Mouse (Mus musculus): ENCODE data around the gene Acpp. TPM values are rescaled to one million over a fixed set of nuclear protein-coding genes. Genes with fewer than 3 reads are reported as not detected.

Gene Acpp
- polyA plus RNA-seq, 1 experiment from 2014 or later: 0.56 TPM

- Histone ChIP-seq H3K9me3 (ENCODE audit: control insufficient read depth, low read length) (no peaks in the 10 kb centered on the region), H3K4me2 (ENCODE audit: low read depth, low read length) (no peak overlapping the region), H3K27ac (ENCODE audit: low read depth, low read length) (no peak overlapping the region), H3K4me1 (ENCODE audit: control insufficient read depth, insufficient read depth, low read length) (no peaks in the 10 kb centered on the region), H3K9ac (replicated peaks; ENCODE audit: low read depth, low read length) (no peak overlapping the region), H3K27me3 (ENCODE audit: control insufficient read depth, insufficient read depth, low read length) (no peaks in the 10 kb centered on the region), H3K4me3 (ENCODE audit: low read depth, low read length) (no peak overlapping the region), H3K36me3 (ENCODE audit: control insufficient read depth, insufficient read depth, low read length) (no peaks in the 10 kb centered on the region)
- WGBS: 90% methylated on average over 4 of the region's 4 CpGs
- ATAC-seq (ENCODE audit: low read depth): no peak
These were observed 22.8 kb upstream of the Acpp start for GRCm38 (mm10) chr9:104360389-104360788.

DNA sequence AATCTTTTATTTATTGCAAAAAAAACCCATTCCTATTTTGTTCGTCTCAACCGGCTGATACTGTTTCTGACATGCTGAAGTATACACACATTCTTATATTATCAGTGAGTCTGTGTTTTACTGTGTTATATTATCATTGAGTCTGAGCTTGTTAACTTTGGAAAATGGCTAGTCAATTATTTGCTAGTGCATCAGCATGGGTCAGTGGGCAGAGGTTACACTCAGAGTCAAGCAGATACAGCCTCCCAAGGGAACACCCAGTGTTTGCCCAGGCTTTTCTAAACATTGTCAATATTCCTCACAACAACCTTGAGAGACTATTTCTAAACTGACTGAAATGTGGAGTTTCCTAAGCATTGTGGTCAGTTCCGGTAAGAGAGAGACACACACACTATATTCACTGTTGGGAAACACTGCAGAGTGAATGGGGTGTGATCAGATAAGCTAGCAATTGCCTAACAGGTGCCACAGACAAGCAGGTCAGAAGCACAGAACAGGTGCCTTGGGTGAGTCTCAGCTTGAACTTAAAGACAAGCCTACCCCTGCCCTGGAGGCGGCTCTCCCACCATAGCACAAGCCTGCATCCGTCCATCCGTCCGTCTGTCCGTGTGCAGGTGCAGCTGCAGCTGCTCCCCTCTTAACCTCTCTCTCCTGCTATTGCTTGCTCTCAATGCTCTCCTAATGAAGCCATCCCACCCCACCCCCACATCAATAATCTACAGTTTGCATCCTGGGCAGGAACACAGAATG, 18.1 kb upstream of the Acpp start:
- Histone ChIP-seq H3K9me3 (ENCODE audit: control insufficient read depth, low read length) (no peaks in the 10 kb centered on the region), H3K4me2 (ENCODE audit: low read depth, low read length) (no peak overlapping the region), H3K27me3 (ENCODE audit: control insufficient read depth, insufficient read depth, low read length) (no peaks in the 10 kb centered on the region), H3K36me3 (ENCODE audit: control insufficient read depth, insufficient read depth, low read length) (no peaks in the 10 kb centered on the region), H3K4me1 (ENCODE audit: control insufficient read depth, insufficient read depth, low read length) (no peaks in the 10 kb centered on the region), H3K9ac (replicated peaks; ENCODE audit: low read depth, low read length) (no peak overlapping the region), H3K4me3 (ENCODE audit: low read depth, low read length) (no peak overlapping the region), H3K27ac (ENCODE audit: low read depth, low read length) (no peak overlapping the region)
- 78% methylated on average over 8 of the region's 8 CpGs for WGBS
- ATAC-seq (ENCODE audit: low read depth): no peak

DNA sequence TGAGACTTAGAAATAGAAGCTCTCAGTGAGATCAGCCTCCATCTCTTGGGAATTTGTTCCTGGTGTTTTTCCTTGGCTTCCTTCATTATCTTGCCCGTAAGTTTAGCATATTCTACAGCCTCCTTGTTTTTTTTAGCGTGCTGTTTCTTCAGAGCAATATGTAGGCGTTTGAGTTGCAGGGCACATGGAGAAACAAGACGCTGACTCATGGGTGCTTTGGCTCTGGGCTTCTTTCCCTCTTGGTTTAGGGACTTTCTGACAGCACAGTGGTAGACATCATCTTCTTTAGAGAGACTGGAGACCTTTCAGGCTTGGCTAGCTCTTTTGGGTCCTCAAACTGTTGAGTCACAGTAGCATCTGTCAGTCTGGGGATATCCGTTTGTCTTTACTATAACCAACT, 6.6 kb upstream of the Acpp start:
- Histone ChIP-seq H3K36me3 (ENCODE audit: control insufficient read depth, insufficient read depth, low read length) (no peaks in the 10 kb centered on the region), H3K4me3 (ENCODE audit: low read depth, low read length) (no peak overlapping the region), H3K4me1 (ENCODE audit: control insufficient read depth, insufficient read depth, low read length) (no peaks in the 10 kb centered on the region), H3K27ac (ENCODE audit: low read depth, low read length) (no peak overlapping the region), H3K27me3 (ENCODE audit: control insufficient read depth, insufficient read depth, low read length) (no peaks in the 10 kb centered on the region), H3K9ac (replicated peaks; ENCODE audit: low read depth, low read length) (no peak overlapping the region), H3K9me3 (ENCODE audit: control insufficient read depth, low read length) (no peaks in the 10 kb centered on the region), H3K4me2 (ENCODE audit: low read depth, low read length) (no peak overlapping the region)
- 85% methylated on average over 5 of the region's 5 CpGs for WGBS
- no peak for ATAC-seq (ENCODE audit: low read depth)

DNA sequence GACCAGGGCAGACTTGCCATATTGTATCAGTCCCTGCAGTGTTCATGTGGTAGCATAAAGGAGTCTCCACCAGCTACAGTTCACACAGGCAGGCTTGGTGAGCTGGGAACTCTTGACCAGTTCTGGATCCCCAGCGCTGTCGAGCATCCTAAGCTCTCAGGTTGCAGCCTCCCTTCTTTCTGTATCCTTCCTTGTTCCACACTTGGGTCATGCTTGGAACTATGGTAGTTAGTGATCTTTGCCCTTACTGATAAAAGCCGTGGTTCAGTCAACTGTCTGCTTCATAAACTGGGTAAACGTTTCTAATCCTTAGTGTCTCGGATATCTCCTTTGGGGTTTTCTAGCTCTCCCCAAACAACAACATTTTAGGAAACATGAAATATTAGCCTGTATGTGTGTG, 1.9 kb upstream of the Acpp start:
- Histone ChIP-seq H3K27me3 (ENCODE audit: control insufficient read depth, insufficient read depth, low read length) (no peaks in the 10 kb centered on the region), H3K4me3 (ENCODE audit: low read depth, low read length) (no peak overlapping the region), H3K36me3 (ENCODE audit: control insufficient read depth, insufficient read depth, low read length) (no peaks in the 10 kb centered on the region), H3K27ac (ENCODE audit: low read depth, low read length) (no peak overlapping the region), H3K4me1 (ENCODE audit: control insufficient read depth, insufficient read depth, low read length) (no peaks in the 10 kb centered on the region), H3K9ac (replicated peaks; ENCODE audit: low read depth, low read length) (no peak overlapping the region), H3K4me2 (ENCODE audit: low read depth, low read length) (no peak overlapping the region), H3K9me3 (ENCODE audit: control insufficient read depth, low read length) (no peaks in the 10 kb centered on the region)
- no peak for ATAC-seq (ENCODE audit: low read depth)
- 88% methylated on average over 5 of the region's 5 CpGs for WGBS

DNA sequence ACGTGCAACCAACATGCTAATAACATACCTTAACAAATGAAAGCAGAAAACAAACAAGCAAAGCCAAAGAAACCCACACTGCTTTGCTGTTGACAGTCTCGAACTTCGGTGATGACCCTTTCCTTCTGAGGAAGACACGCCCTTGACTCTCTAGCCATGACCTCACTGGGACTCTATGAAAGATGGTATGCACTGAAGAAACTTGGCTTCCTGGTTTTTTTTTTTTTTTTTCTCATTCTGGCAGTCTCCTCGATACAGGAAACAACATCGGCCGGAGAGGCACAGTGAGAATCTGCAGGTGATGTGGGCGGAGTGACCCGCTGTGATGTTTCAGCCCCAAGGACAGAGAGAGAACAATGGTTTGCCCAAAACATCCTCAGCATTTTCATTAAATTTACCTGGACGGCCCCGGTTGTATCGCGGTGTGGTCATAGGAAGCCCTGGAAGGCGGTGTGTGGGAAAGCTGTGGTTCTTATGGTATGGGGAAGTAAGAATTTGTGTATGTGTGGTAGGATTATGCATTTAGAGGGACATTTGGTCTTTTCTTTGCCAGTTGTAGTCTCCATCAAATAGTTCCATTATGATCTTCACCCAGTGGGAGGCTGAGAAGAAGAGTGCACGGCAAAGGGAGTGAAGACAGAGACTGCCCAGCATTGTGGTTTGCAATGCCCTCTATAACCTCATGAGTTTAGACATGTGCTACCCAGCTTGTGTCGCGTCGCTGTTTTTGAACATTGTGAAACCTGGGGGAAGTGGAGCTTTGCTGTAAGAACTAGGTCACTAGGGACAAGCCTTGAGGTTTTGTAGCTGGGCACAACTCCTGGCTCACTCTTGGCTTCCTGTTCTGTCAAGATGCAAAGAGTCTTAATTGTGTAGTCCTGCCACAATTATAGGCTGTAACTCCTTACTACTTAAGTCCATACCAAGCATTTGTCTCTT, 1.2 kb upstream of the Acpp start:
- H3K27ac ChIP-seq (ENCODE audit: low read depth, low read length): no peak overlapping the region
- 86% methylated on average over 18 of the region's 18 CpGs for WGBS
- H3K4me2 ChIP-seq (ENCODE audit: low read depth, low read length): no peak overlapping the region
- ATAC-seq (ENCODE audit: low read depth): no peak
- H3K4me3 ChIP-seq (ENCODE audit: low read depth, low read length): no peak overlapping the region
- no peaks in the 10 kb centered on the region for H3K4me1 ChIP-seq (ENCODE audit: control insufficient read depth, insufficient read depth, low read length)
- H3K27me3 ChIP-seq (ENCODE audit: control insufficient read depth, insufficient read depth, low read length): no peaks in the 10 kb centered on the region
- H3K9me3 ChIP-seq (ENCODE audit: control insufficient read depth, low read length): no peaks in the 10 kb centered on the region
- no peaks in the 10 kb centered on the region for H3K36me3 ChIP-seq (ENCODE audit: control insufficient read depth, insufficient read depth, low read length)
- no peak overlapping the region for H3K9ac ChIP-seq (replicated peaks; ENCODE audit: low read depth, low read length)

DNA sequence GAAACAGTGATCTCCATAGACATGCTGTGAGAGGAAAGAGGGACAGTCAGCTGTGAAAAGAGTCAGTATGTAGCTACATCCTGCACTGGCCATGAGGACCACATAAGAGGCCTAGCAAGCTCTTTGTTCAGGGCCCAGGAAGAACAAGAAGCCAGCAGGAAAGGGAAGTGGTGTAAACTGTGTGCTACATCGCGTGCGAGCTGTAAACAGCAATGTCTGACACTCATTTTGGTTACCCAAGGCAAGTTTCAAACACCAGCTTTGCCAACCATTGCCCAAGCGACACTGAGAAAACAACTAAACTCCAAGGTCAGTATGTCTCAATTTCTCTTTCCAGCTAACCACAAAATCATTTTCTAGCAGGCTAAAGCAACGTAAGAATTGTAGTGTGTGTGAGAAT, 6.2 kb downstream of the Acpp start:
- Histone ChIP-seq H3K9me3 (ENCODE audit: control insufficient read depth, low read length) (no peaks in the 10 kb centered on the region), H3K4me2 (ENCODE audit: low read depth, low read length) (no peak overlapping the region), H3K4me3 (ENCODE audit: low read depth, low read length) (no peak overlapping the region), H3K4me1 (ENCODE audit: control insufficient read depth, insufficient read depth, low read length) (no peaks in the 10 kb centered on the region), H3K27me3 (ENCODE audit: control insufficient read depth, insufficient read depth, low read length) (no peaks in the 10 kb centered on the region), H3K36me3 (ENCODE audit: control insufficient read depth, insufficient read depth, low read length) (no peaks in the 10 kb centered on the region), H3K27ac (ENCODE audit: low read depth, low read length) (no peak overlapping the region), H3K9ac (replicated peaks; ENCODE audit: low read depth, low read length) (no peak overlapping the region)
- ATAC-seq (ENCODE audit: low read depth): no peak
- 93% methylated on average over 5 of the region's 5 CpGs for WGBS

- Histone ChIP-seq H3K4me3 (ENCODE audit: low read depth, low read length) (no peak overlapping the region), H3K36me3 (ENCODE audit: control insufficient read depth, insufficient read depth, low read length) (no peaks in the 10 kb centered on the region), H3K9me3 (ENCODE audit: control insufficient read depth, low read length) (no peaks in the 10 kb centered on the region), H3K4me2 (ENCODE audit: low read depth, low read length) (no peak overlapping the region), H3K4me1 (ENCODE audit: control insufficient read depth, insufficient read depth, low read length) (no peaks in the 10 kb centered on the region), H3K9ac (replicated peaks; ENCODE audit: low read depth, low read length) (no peak overlapping the region), H3K27ac (ENCODE audit: low read depth, low read length) (no peak overlapping the region), H3K27me3 (ENCODE audit: control insufficient read depth, insufficient read depth, low read length) (no peaks in the 10 kb centered on the region)
- WGBS: 70% methylated on average over 4 of the region's 4 CpGs
- ATAC-seq (ENCODE audit: low read depth): no peak
These were observed 8.9 kb downstream of the Acpp start for GRCm38 (mm10) chr9:104328655-104329054.

DNA sequence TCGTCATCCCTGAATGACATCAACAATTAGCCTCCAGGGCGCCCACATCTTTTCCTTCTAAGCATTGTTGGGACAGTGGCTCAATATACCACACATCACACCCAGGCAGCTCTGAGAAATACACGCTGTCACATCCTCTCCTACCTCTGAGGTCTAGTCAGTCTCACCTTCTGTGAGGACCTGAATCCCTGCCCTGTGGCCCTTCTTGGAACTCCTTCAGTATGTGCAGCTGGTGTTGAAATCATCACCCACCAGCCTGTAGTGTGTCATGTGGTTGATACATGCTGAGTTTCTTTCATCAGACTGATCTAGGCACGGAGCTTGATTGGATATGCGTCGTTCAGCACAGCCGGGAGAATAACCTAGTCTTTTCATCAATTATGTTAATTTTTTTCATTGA, 16.0 kb downstream of the Acpp start:
- 51% methylated on average over 7 of the region's 7 CpGs for WGBS
- no peak overlapping the region for H3K9ac ChIP-seq (replicated peaks; ENCODE audit: low read depth, low read length)
- no peak overlapping the region for H3K27ac ChIP-seq (ENCODE audit: low read depth, low read length)
- no peaks in the 10 kb centered on the region for H3K4me1 ChIP-seq (ENCODE audit: control insufficient read depth, insufficient read depth, low read length)
- H3K27me3 ChIP-seq (ENCODE audit: control insufficient read depth, insufficient read depth, low read length): no peaks in the 10 kb centered on the region
- H3K9me3 ChIP-seq (ENCODE audit: control insufficient read depth, low read length): no peaks in the 10 kb centered on the region
- no peak overlapping the region for H3K4me2 ChIP-seq (ENCODE audit: low read depth, low read length)
- no peak for ATAC-seq (ENCODE audit: low read depth)
- no peaks in the 10 kb centered on the region for H3K36me3 ChIP-seq (ENCODE audit: control insufficient read depth, insufficient read depth, low read length)
- H3K4me3 ChIP-seq (ENCODE audit: low read depth, low read length): no peak overlapping the region

DNA sequence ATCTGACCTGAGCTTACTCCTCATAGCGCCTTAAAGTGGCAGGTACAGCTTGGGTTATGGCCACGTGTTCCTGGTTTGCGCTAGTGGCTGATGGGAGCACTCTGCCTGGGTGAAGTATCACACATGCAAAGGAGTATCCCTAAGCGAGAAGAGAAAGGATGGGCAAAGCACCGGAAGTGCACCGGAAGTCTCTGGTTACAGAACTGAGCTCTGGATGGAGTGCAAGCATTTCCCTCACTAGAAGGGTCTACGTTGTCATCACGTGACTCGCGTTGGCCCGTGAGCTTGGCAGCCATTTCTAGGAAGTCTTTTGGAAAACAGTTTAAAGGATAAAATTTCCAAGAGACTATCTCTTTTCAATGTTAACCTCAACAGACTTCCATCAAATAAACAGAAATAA, 21.2 kb downstream of the Acpp start:
- ATAC-seq (ENCODE audit: low read depth): no peak
- no peak overlapping the region for H3K27ac ChIP-seq (ENCODE audit: low read depth, low read length)
- WGBS: 91% methylated on average over 11 of the region's 11 CpGs

More for the DNA sequence above, 21.2 kb downstream of the Acpp start:
- Histone ChIP-seq H3K9me3 (ENCODE audit: control insufficient read depth, low read length) (no peaks in the 10 kb centered on the region), H3K27me3 (ENCODE audit: control insufficient read depth, insufficient read depth, low read length) (no peaks in the 10 kb centered on the region), H3K36me3 (ENCODE audit: control insufficient read depth, insufficient read depth, low read length) (no peaks in the 10 kb centered on the region), H3K4me1 (ENCODE audit: control insufficient read depth, insufficient read depth, low read length) (no peaks in the 10 kb centered on the region), H3K9ac (replicated peaks; ENCODE audit: low read depth, low read length) (no peak overlapping the region), H3K4me2 (ENCODE audit: low read depth, low read length) (no peak overlapping the region), H3K4me3 (ENCODE audit: low read depth, low read length) (no peak overlapping the region)

Data from neural tube, embryonic 14.5 days (tissue).